In the genomic region with DNA sequence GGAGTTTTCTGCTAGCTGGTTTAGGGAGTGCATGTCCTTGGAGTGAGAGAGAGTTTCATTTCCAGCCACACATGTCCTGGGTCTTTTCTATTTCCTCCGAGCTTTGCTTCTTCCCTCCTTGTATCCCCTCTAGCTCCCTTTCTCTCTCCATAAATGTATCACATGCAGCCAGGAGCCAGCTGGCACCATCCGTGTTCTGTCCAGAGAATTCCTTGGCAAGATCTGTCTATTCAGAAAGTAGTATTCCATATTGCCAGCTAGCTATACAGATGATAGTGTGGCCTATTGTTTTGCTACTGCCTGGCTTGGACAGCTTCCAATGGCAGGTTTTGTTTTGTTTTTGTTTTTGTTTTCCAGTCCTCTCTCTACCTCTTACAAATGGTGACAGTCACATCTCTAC, we compare ENCODE assay signal across 22 mouse cellular contexts.
A peak's percentile ranks its signal among the peaks of the same experiment; 100 is the strongest.
DNase-seq lines count a peak whose midpoint lies in the region; ATAC-seq and TF ChIP-seq lines count a peak whose summit lies in the region.
"Had no signal": no experiment of that assay in that cellular context is flagged by ENCODE, and none has a peak within 500 bp of the region (broad histone marks: within the 10 kb centered on the region; RNA-seq: fewer than 3 reads in every experiment).

No protein-coding gene starts in this region.

- peaks cover 25% of the 10 kb centered on the region for H3K4me1 ChIP-seq in forebrain, embryonic 13.5 days
- peaks cover 17% of the 10 kb centered on the region for H3K4me1 ChIP-seq in forebrain, embryonic 16.5 days (replicated peaks; ENCODE audit: control insufficient read depth, insufficient read depth, low read length)
- peaks cover 17% of the 10 kb centered on the region for H3K4me1 ChIP-seq in hindbrain, postnatal 0 days (ENCODE audit: insufficient read depth, low read length)
- peaks cover 9% of the 10 kb centered on the region for H3K4me1 ChIP-seq in hindbrain, embryonic 12.5 days
- H3K4me1 ChIP-seq in lung, embryonic 15.5 days, result peaks cover 30% of the 10 kb centered on the region
- H3K4me1 ChIP-seq: liver, embryonic 15.5 days had no signal

- H3K27me3 ChIP-seq in forebrain, embryonic 13.5 days, result peaks cover 4% of the 10 kb centered on the region; the same call in 1 of the 2 replicates
- H3K27me3 ChIP-seq in forebrain, embryonic 16.5 days (replicated peaks; ENCODE audit: control insufficient read depth, insufficient read depth, low read length), result 0 out of 2 replicates have a peak, but pooled peaks cover 2% of the 10 kb centered on the region
- H3K27me3 ChIP-seq in hindbrain, postnatal 0 days (ENCODE audit: insufficient read depth, low read length), result no peaks in the 10 kb centered on the region
- peaks cover 31% of the 10 kb centered on the region for H3K27me3 ChIP-seq in hindbrain, embryonic 12.5 days
- H3K27me3 ChIP-seq in lung, embryonic 15.5 days, result no peaks in the 10 kb centered on the region
- H3K27me3 ChIP-seq: heart, embryonic 13.5 days; liver, embryonic 15.5 days; Patski; stomach, embryonic 15.5 days had no signal

- no peak overlapping the region for H3K9ac ChIP-seq in forebrain, embryonic 13.5 days
- H3K9ac ChIP-seq in forebrain, embryonic 16.5 days (replicated peaks; ENCODE audit: low read depth, low read length), result no peak overlapping the region
- H3K9ac ChIP-seq in hindbrain, postnatal 0 days (replicated peaks; ENCODE audit: low read length), result no peak overlapping the region
- no peak overlapping the region for H3K9ac ChIP-seq in hindbrain, embryonic 12.5 days
- H3K9ac ChIP-seq in lung, embryonic 15.5 days, result no peak overlapping the region
- H3K9ac ChIP-seq: embryonic facial prominence, embryonic 12.5 days; heart, embryonic 13.5 days; limb, embryonic 12.5 days; liver, embryonic 15.5 days; lung, embryonic 14.5 days; midbrain, embryonic 12.5 days; stomach, embryonic 15.5 days had no signal

- no peak for ATAC-seq in forebrain, embryonic 13.5 days
- ATAC-seq in forebrain, embryonic 16.5 days, result no peak
- peak; percentile 43; the same call in 1 of the 2 replicates for ATAC-seq in hindbrain, postnatal 0 days
- no peak for ATAC-seq in hindbrain, embryonic 12.5 days (ENCODE audit: low FRiP score)
- no peak for ATAC-seq in lung, embryonic 15.5 days (ENCODE audit: borderline replicate concordance, extremely low read depth, low FRiP score, low TSS enrichment)
- ATAC-seq: intestine, embryonic 16.5 days; Patski had no signal

- WGBS in forebrain, embryonic 13.5 days, result 50% methylated on average over 2 of the region's 2 CpGs
- 15% methylated on average over 2 of the region's 2 CpGs for WGBS in forebrain, embryonic 16.5 days
- 32% methylated on average over 2 of the region's 2 CpGs for WGBS in hindbrain, postnatal 0 days
- WGBS in hindbrain, embryonic 12.5 days, result 77% methylated on average over 2 of the region's 2 CpGs
- WGBS in lung, embryonic 15.5 days, result 49% methylated on average over 2 of the region's 2 CpGs

- no peak for TF ChIP-seq CTCF in hindbrain, postnatal 0 days (IDR thresholded peaks at IDR 0.05; ENCODE audit: low read depth)
- no peak for TF ChIP-seq CTCF in brain, embryonic 14.5 days (IDR thresholded peaks at IDR 0.05; ENCODE audit: borderline replicate concordance, extremely low read depth, insufficient read depth, insufficient read length)

- peak; percentile 53 for DNase-seq in hindbrain, postnatal 0 days (ENCODE audit: low spot score)
- no peak for DNase-seq in lung, postnatal 36 days
- peak; percentile 73 for DNase-seq in brain, embryonic 14.5 days (ENCODE audit: low read depth)
- DNase-seq: adrenal gland, postnatal 14 days; embryo, embryonic 11 days; heart, postnatal 10 days; kidney, adult 8-10 months; kidney, postnatal 10 days; lung, embryonic 14.5 days; right cerebral cortex, postnatal 25 days had no signal

- no peak overlapping the region for H3K4me2 ChIP-seq in forebrain, embryonic 13.5 days
- H3K4me2 ChIP-seq in forebrain, embryonic 16.5 days (ENCODE audit: low read length), result no peak overlapping the region
- no peak overlapping the region for H3K4me2 ChIP-seq in hindbrain, postnatal 0 days (ENCODE audit: low read depth, low read length)
- no peak overlapping the region for H3K4me2 ChIP-seq in hindbrain, embryonic 12.5 days (replicated peaks)
- H3K4me2 ChIP-seq in lung, embryonic 15.5 days, result no peak overlapping the region
- H3K4me2 ChIP-seq: embryonic facial prominence, embryonic 12.5 days; heart, embryonic 13.5 days; limb, embryonic 12.5 days; liver, embryonic 15.5 days; lung, embryonic 14.5 days; midbrain, embryonic 12.5 days; stomach, embryonic 15.5 days had no signal

- TF ChIP-seq POLR2A in brain, embryonic 14.5 days (IDR thresholded peaks at IDR 0.05; ENCODE audit: borderline replicate concordance, extremely low read depth, insufficient read depth, insufficient read length, poor library complexity, severe bottlenecking), result no peak

- H3K9me3 ChIP-seq in forebrain, embryonic 13.5 days (replicated peaks), result no peaks in the 10 kb centered on the region
- no peaks in the 10 kb centered on the region for H3K9me3 ChIP-seq in forebrain, embryonic 16.5 days (ENCODE audit: control insufficient read depth, low read length)
- no peaks in the 10 kb centered on the region for H3K9me3 ChIP-seq in hindbrain, postnatal 0 days (ENCODE audit: low read length)
- no peaks in the 10 kb centered on the region for H3K9me3 ChIP-seq in hindbrain, embryonic 12.5 days (replicated peaks)
- no peaks in the 10 kb centered on the region for H3K9me3 ChIP-seq in lung, embryonic 15.5 days
- H3K9me3 ChIP-seq: embryonic facial prominence, embryonic 12.5 days; heart, embryonic 13.5 days; limb, embryonic 12.5 days; liver, embryonic 15.5 days; midbrain, embryonic 12.5 days; stomach, embryonic 15.5 days had no signal

- no peaks in the 10 kb centered on the region for H3K36me3 ChIP-seq in forebrain, embryonic 13.5 days (ENCODE audit: poor library complexity, severe bottlenecking)
- H3K36me3 ChIP-seq in forebrain, embryonic 16.5 days (ENCODE audit: control insufficient read depth, insufficient read depth), result no peaks in the 10 kb centered on the region
- no peaks in the 10 kb centered on the region for H3K36me3 ChIP-seq in hindbrain, postnatal 0 days (ENCODE audit: insufficient read depth, low read length)
- H3K36me3 ChIP-seq in hindbrain, embryonic 12.5 days, result no peaks in the 10 kb centered on the region
- no peaks in the 10 kb centered on the region for H3K36me3 ChIP-seq in lung, embryonic 15.5 days
- H3K36me3 ChIP-seq: embryonic facial prominence, embryonic 12.5 days; heart, embryonic 13.5 days; limb, embryonic 12.5 days; liver, embryonic 15.5 days; midbrain, embryonic 12.5 days; stomach, embryonic 15.5 days had no signal

- H3K27ac ChIP-seq in forebrain, embryonic 13.5 days, result peak overlapping the region; percentile 17; the same call in 1 of the 2 replicates
- no peak overlapping the region for H3K27ac ChIP-seq in forebrain, embryonic 16.5 days (ENCODE audit: low read length)
- H3K27ac ChIP-seq in hindbrain, postnatal 0 days, result peak overlapping the region; percentile 4; the same call in 1 of the 2 replicates
- H3K27ac ChIP-seq in hindbrain, embryonic 12.5 days, result no peak overlapping the region
- peak overlapping the region; percentile 37; the same call in 1 of the 2 replicates for H3K27ac ChIP-seq in lung, embryonic 15.5 days
- H3K27ac ChIP-seq: embryonic facial prominence, embryonic 12.5 days; heart, embryonic 13.5 days; limb, embryonic 12.5 days; liver, embryonic 15.5 days; midbrain, embryonic 12.5 days; stomach, embryonic 15.5 days had no signal

- no peak overlapping the region for H3K4me3 ChIP-seq in forebrain, embryonic 13.5 days
- no peak overlapping the region for H3K4me3 ChIP-seq in forebrain, embryonic 16.5 days (replicated peaks; ENCODE audit: low read length)
- H3K4me3 ChIP-seq in hindbrain, postnatal 0 days (ENCODE audit: low read length), result no peak overlapping the region
- no peak overlapping the region for H3K4me3 ChIP-seq in hindbrain, embryonic 12.5 days
- H3K4me3 ChIP-seq in lung, embryonic 15.5 days, result no peak overlapping the region
- H3K4me3 ChIP-seq: embryonic facial prominence, embryonic 12.5 days; heart, embryonic 13.5 days; limb, embryonic 12.5 days; liver, embryonic 15.5 days; midbrain, embryonic 12.5 days; stomach, embryonic 15.5 days had no signal

Comparison
In these comparisons a context has a peak if more than half of its experiments do, and no peak if none do; other contexts are left out.
1. H3K27ac ChIP-seq: peak in forebrain, embryonic 13.5 days (single experiment), hindbrain, postnatal 0 days (single experiment) and lung, embryonic 15.5 days (single experiment); none in forebrain, embryonic 16.5 days (single experiment) and hindbrain, embryonic 12.5 days (single experiment).